Mouse (Mus musculus) stomach, embryonic 14.5 days (tissue): ENCODE measurements around the gene Gm2a. TPM values are rescaled to one million over a fixed set of nuclear protein-coding genes. Genes with fewer than 3 reads are reported as not detected.
"Not testable (repeated sequence)": the region's sequence is repeated elsewhere in the genome, so short reads cannot be mapped to it uniquely, and the experiment has no call there.

ENCODE experiments used
- ATAC-seq: fragments of 200-750 bp; cut with Nextera tagmentation; 2 replicates; pipeline ENCODE4 v1.8.0; 2017; ENCODE audit warnings: low read depth, moderate TSS enrichment; ENCODE audit not compliant: insufficient number of reproducible peaks, insufficient read depth, low FRiP score
- H3K27ac ChIP-seq: fragments of 300-500 bp; sonication (generic); 2 replicates; pipeline ENCODE4 v1.5.1; 2014; ENCODE audit warnings: mild to moderate bottlenecking, low read length, moderate library complexity, mixed read lengths
- H3K27me3 ChIP-seq: fragments of 300-500 bp; sonication (generic); 2 replicates; pipeline ENCODE4 v1.6.1; 2014; ENCODE audit warnings: low read length, control low read depth, mixed read lengths; ENCODE audit not compliant: control insufficient read depth, insufficient read depth
- H3K36me3 ChIP-seq: fragments of 300-500 bp; sonication (generic); 2 replicates; pipeline ENCODE4 v1.6.1; 2014; ENCODE audit warnings: mild to moderate bottlenecking, control low read depth, low read length, moderate library complexity, mixed read lengths; ENCODE audit not compliant: control insufficient read depth, insufficient read depth
- H3K4me1 ChIP-seq: fragments of 300-500 bp; sonication (generic); 2 replicates; pipeline ENCODE4 v1.6.1; 2014; ENCODE audit warnings: low read length, control low read depth, mixed read lengths; ENCODE audit not compliant: control insufficient read depth, insufficient read depth
- H3K4me2 ChIP-seq: fragments of 300-500 bp; sonication (generic); replicated peaks from 2 replicates; pipeline ENCODE4 v1.6.1; 2014; ENCODE audit warnings: low read depth, low read length, control low read depth
- H3K4me3 ChIP-seq: fragments of 300-500 bp; sonication (generic); 2 replicates; pipeline ENCODE4 v1.5.1; 2014; ENCODE audit warnings: low read depth, low read length, control low read depth
- H3K9ac ChIP-seq: fragments of 300-500 bp; sonication (generic); replicated peaks from 2 replicates; pipeline ENCODE4 v1.6.1; 2014; ENCODE audit warnings: low read depth, mild to moderate bottlenecking, control low read depth, low read length, moderate library complexity, mixed read lengths
- H3K9me3 ChIP-seq: fragments of 300-500 bp; sonication (generic); 2 replicates; pipeline ENCODE4 v1.6.1; 2016; ENCODE audit warnings: low read depth, low read length, control low read depth; ENCODE audit not compliant: control insufficient read depth
- WGBS: fragments of 180-500 bp; shearing (Covaris S2); extraction: QIAGEN DNeasy Blood & Tissue Kit; methylation state at CpG from one replicate; pipeline ENCODE4 v1.1.7; 2014; 5-methylcytosine and 5-hydroxymethylcytosine counted together
- polyA plus RNA-seq: library from polyadenylated mRNA; unstranded; fragments of >200 nt; fragmentation: Nextera tagmentation; extraction: Ambion mirVana; gene quantifications from 2 replicates; pipeline ENCODE4 v1.2.1, GENCODE M21; 2014

The Gm2a gene
- polyA plus RNA-seq, 1 experiment from 2014 or later, result 23.3 TPM

- Histone ChIP-seq H3K9me3 (no peaks in the 10 kb centered on the region), H3K27me3 (no peaks in the 10 kb centered on the region), H3K4me3 (no peak overlapping the region), H3K4me2 (no peak overlapping the region), H3K4me1 (no peaks in the 10 kb centered on the region), H3K27ac (no peak overlapping the region), H3K36me3 (no peaks in the 10 kb centered on the region), H3K9ac (no peak overlapping the region)
- ATAC-seq, result no peak
- WGBS, result 68% methylated on average over 4 of the region's 4 CpGs
Measured at GRCm38 (mm10) chr11:55084629-55085028, 13.3 kb upstream of the Gm2a start.

DNA sequence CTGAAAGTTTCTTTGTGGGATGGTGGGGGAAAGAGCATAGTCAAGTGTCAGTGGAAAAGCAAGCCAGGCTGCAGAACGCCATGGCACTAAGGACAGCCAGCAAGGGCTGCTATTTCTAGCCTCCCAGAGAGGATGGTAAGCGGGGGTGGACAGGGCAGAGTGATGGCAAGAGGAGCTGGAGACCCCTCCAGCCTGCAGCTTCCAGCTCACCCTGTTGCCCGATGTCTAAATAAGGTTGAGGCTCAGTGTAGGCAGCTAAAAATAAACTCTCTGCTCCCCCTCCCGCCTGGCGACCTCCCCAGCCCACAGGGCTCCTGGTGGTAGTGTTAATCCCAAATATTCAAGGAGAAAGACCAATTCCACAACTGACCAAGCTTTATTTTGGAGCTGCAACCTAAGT, 12.5 kb upstream of the Gm2a start:
- H3K4me1 ChIP-seq, result no peaks in the 10 kb centered on the region
- H3K36me3 ChIP-seq, result no peaks in the 10 kb centered on the region
- no peak for ATAC-seq
- H3K4me3 ChIP-seq, result no peak overlapping the region
- no peak overlapping the region for H3K9ac ChIP-seq
- no peaks in the 10 kb centered on the region for H3K9me3 ChIP-seq
- H3K4me2 ChIP-seq, result no peak overlapping the region
- H3K27ac ChIP-seq, result no peak overlapping the region
- no peaks in the 10 kb centered on the region for H3K27me3 ChIP-seq
- WGBS, result 47% methylated on average over 5 of the region's 5 CpGs

- WGBS, result 10% methylated on average over 10 of the region's 10 CpGs
- peak; percentile 66 for ATAC-seq
- Histone ChIP-seq H3K36me3 (no peaks in the 10 kb centered on the region), H3K4me3 (no peak overlapping the region), H3K9ac (no peak overlapping the region), H3K27ac (no peak overlapping the region), H3K9me3 (no peaks in the 10 kb centered on the region), H3K4me2 (no peak overlapping the region), H3K4me1 (no peaks in the 10 kb centered on the region), H3K27me3 (no peaks in the 10 kb centered on the region)
Measured at GRCm38 (mm10) chr11:55087006-55087405, 10.9 kb upstream of the Gm2a start.

DNA sequence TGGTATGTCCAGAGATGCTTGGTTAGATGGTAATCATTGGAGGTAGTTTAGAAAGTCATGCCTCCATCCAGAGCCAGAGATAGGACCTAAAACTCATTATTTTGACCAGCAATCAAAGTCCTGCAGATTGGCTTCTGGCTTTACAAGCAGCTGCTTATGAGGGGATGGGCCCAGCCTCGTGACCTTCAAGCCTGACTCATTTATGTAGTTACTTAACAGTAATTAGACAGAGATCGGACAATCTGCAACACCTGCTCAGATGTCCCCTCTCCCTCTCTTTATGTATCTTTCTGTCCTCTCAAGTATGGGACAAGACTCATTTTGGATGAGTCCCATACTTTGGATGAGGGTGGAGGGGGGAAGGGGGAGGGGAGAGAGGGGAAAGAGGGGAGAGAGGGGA, 8.0 kb upstream of the Gm2a start:
- H3K9ac ChIP-seq, result no peak overlapping the region
- H3K27ac ChIP-seq, result no peak overlapping the region
- WGBS, result 75% methylated on average over 2 of the region's 2 CpGs
- no peaks in the 10 kb centered on the region for H3K36me3 ChIP-seq
- no peak overlapping the region for H3K4me3 ChIP-seq
- no peak overlapping the region for H3K4me2 ChIP-seq
- no peaks in the 10 kb centered on the region for H3K4me1 ChIP-seq
- H3K9me3 ChIP-seq, result no peaks in the 10 kb centered on the region
- no peaks in the 10 kb centered on the region for H3K27me3 ChIP-seq
- ATAC-seq, result no peak

- H3K36me3 ChIP-seq, result no peaks in the 10 kb centered on the region
- no peak overlapping the region for H3K27ac ChIP-seq
- no peaks in the 10 kb centered on the region for H3K4me1 ChIP-seq
- H3K27me3 ChIP-seq, result no peaks in the 10 kb centered on the region
- no peaks in the 10 kb centered on the region for H3K9me3 ChIP-seq
- no peak overlapping the region for H3K4me3 ChIP-seq
- no peak overlapping the region for H3K9ac ChIP-seq
- no peak overlapping the region for H3K4me2 ChIP-seq
- 76% methylated on average over 7 of the region's 7 CpGs for WGBS
- no peak for ATAC-seq
Measured at GRCm38 (mm10) chr11:55093096-55093495, 4.8 kb upstream of the Gm2a start.

GRCm38 (mm10) chr11:55096296-55096695, 1.6 kb upstream of the Gm2a start:
- not testable (repeated sequence) for H3K4me3 ChIP-seq, ATAC-seq, H3K36me3 ChIP-seq, H3K4me2 ChIP-seq, H3K9ac ChIP-seq, H3K27me3 ChIP-seq, H3K27ac ChIP-seq, H3K9me3 ChIP-seq, H3K4me1 ChIP-seq
- 82% methylated on average over 4 of the region's 4 CpGs for WGBS

- H3K9ac ChIP-seq, result no peak overlapping the region
Measured at GRCm38 (mm10) chr11:55096731-55097462, 1.0 kb upstream of the Gm2a start.

GRCm38 (mm10) chr11:55098189-55098915, 437 bp downstream of the Gm2a start:
- H3K9me3 ChIP-seq, result no peaks in the 10 kb centered on the region
- ATAC-seq, result no peak
- peaks cover 4% of the 10 kb centered on the region; the same call in 1 of the 2 replicates for H3K4me1 ChIP-seq
- H3K27me3 ChIP-seq, result no peaks in the 10 kb centered on the region
- WGBS, result 15% methylated on average over 24 of the region's 24 CpGs
- H3K36me3 ChIP-seq, result no peaks in the 10 kb centered on the region
- peak overlapping the region; percentile 33; the same call in 1 of the 2 replicates for H3K9ac ChIP-seq
- peak overlapping the region; percentile 49 for H3K4me3 ChIP-seq
- H3K4me2 ChIP-seq, result peak overlapping the region; percentile 80
- H3K27ac ChIP-seq, result peak overlapping the region; percentile 44; the same call in 1 of the 2 replicates

More at GRCm38 (mm10) chr11:55096731-55097462, 1.0 kb upstream of the Gm2a start:
- Histone ChIP-seq H3K27me3 (no peaks in the 10 kb centered on the region), H3K27ac (peak overlapping the region; percentile 52; the same call in 1 of the 2 replicates), H3K4me1 (peaks cover 4% of the 10 kb centered on the region; the same call in 1 of the 2 replicates), H3K36me3 (no peaks in the 10 kb centered on the region), H3K9me3 (no peaks in the 10 kb centered on the region), H3K4me2 (peak overlapping the region; percentile 80), H3K4me3 (peak overlapping the region; percentile 49)
- no peak for ATAC-seq
- WGBS, result 29% methylated on average over 11 of the region's 11 CpGs
